Mouse (Mus musculus): ENCODE measurements around the gene Tmem110.

DNA sequence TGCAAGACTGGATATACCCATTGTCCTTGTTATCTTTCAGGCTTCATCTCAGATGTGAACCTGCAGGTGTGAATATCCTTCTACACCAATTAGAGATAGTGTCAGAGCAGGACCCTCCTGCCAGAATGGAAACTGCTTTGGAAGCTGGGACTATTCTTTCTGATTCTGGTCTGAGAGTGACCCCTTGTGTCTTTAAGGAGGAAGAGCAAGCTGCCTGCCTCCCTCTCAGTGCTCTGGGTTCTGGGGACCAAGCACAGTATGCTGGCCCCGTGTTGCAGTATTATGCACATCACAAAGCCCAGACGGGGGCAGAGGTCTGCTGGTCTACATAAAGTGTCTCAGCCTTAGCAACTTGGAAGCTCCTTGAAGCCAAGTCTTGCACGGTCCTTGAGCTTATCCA, 39.9 kb downstream of the Tmem110 start:
- TF ChIP-seq GATA1 (IDR thresholded peaks at IDR 0.05; ENCODE audit: low read depth, low read length) (no peak), ELF1 (IDR thresholded peaks at IDR 0.05; ENCODE audit: low read depth, low read length) (no peak)
